Mouse (Mus musculus) thymus, adult 2 months (tissue): Measurements from ENCODE around the gene Dpm2.

ENCODE experiments used
- CTCF ChIP-seq: fragments of 200-500 bp; IDR thresholded peaks from 2 replicates; pipeline ENCODE4 v1.5.1; 2012; ENCODE audit warnings: mild to moderate bottlenecking, control low read depth, low read length, moderate library complexity, borderline replicate concordance; ENCODE audit not compliant: control insufficient read depth, poor library complexity, insufficient read depth; ENCODE audit errors: extremely low read depth
- POLR2A ChIP-seq: fragments of 200-500 bp; IDR thresholded peaks from 2 replicates; pipeline ENCODE4 v1.6.1; 2012; ENCODE audit warnings: mild to moderate bottlenecking, low read length, control low read depth, moderate library complexity; ENCODE audit not compliant: control insufficient read depth, poor library complexity, insufficient read depth; ENCODE audit errors: extremely low read depth

DNA sequence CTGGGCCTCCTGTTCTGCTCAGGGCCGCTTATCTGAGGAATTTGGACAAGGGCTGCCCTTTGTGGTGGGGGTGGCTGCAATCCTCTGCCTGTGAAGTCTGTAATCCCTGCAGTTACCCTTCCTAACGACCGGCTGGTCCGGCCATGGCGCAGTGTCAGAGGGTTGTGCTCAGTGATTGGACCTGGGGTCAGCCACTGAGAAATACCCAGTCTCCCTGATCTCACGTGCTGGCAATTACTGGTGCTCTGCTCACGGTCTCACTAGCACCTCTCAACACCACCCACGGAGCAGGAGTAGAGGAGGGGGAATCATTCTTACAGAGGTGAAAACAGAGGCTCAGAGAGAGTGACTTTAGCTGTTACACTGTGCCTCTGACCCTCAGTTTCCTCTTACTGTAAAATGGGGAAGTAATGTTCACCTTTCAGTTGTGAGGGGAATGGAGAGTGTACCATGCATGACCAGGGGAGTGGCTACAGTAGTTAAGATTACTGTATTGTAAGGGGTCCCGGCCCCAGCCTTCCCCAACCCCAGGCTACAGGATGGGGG is 33.2 kb upstream of the Dpm2 start:
- no peak for TF ChIP-seq CTCF
- no peak for TF ChIP-seq POLR2A
